Mouse (Mus musculus) liver, postnatal 0 days (tissue): ENCODE data around the gene Zswim3. TPM values are rescaled to one million over a fixed set of nuclear protein-coding genes. Genes with fewer than 3 reads are reported as not detected.

ENCODE experiments used
- ATAC-seq: fragments of 200-750 bp; cut with Nextera tagmentation; 2 replicates; pipeline ENCODE4 v1.8.0; 2017; ENCODE audit warnings: mild to moderate bottlenecking, moderate library complexity
- DNase-seq: peaks from one replicate; pipeline ENCODE4 v3.0.0-alpha.2; 2016
- H3K27ac ChIP-seq: fragments of 300-500 bp; sonication (generic); 2 replicates; pipeline ENCODE4 v1.5.1; 2014; ENCODE audit warnings: antibody characterized with exemption, moderate library complexity, mild to moderate bottlenecking, low read depth
- H3K27me3 ChIP-seq: fragments of 300-500 bp; sonication (generic); 2 replicates; pipeline ENCODE4 v1.6.1; 2014; ENCODE audit warnings: low read length, control low read depth, mixed read lengths; ENCODE audit not compliant: insufficient read depth
- H3K36me3 ChIP-seq: fragments of 300-500 bp; sonication (generic); replicated peaks from 2 replicates; pipeline ENCODE4 v1.6.1; 2014; ENCODE audit warnings: mild to moderate bottlenecking, control low read depth, low read length, moderate library complexity, mixed read lengths; ENCODE audit not compliant: insufficient read depth
- H3K4me1 ChIP-seq: fragments of 300-500 bp; sonication (generic); 2 replicates; pipeline ENCODE4 v1.6.1; 2014; ENCODE audit warnings: antibody characterized with exemption, mild to moderate bottlenecking, control low read depth; ENCODE audit not compliant: insufficient read depth
- H3K4me2 ChIP-seq: fragments of 300-500 bp; sonication (generic); 2 replicates; pipeline ENCODE4 v1.6.1; 2014; ENCODE audit warnings: low read depth, mild to moderate bottlenecking, low read length, moderate library complexity, mixed read lengths
- H3K4me3 ChIP-seq: fragments of 300-500 bp; sonication (generic); 2 replicates; pipeline ENCODE4 v1.5.1; 2014; ENCODE audit warnings: low read depth, low read length
- H3K9ac ChIP-seq: fragments of 300-500 bp; sonication (generic); replicated peaks from 2 replicates; pipeline ENCODE4 v1.6.1; 2014; ENCODE audit warnings: mild to moderate bottlenecking, moderate library complexity
- H3K9me3 ChIP-seq: fragments of 300-500 bp; sonication (generic); 2 replicates; pipeline ENCODE4 v1.6.1; 2016; ENCODE audit warnings: mild to moderate bottlenecking, control low read depth, low read length, mixed read lengths
- CTCF ChIP-seq: sonication (generic); IDR thresholded peaks from 2 replicates; pipeline ENCODE4 v1.5.1; 2016; ENCODE audit warnings: antibody characterized with exemption, low read depth
- EP300 ChIP-seq: IDR thresholded peaks from 2 replicates; pipeline ENCODE4 v1.6.1; 2016; ENCODE audit warnings: antibody characterized with exemption, low read depth, mild to moderate bottlenecking
- WGBS: fragments of 180-500 bp; shearing (Covaris S2); extraction: QIAGEN DNeasy Blood & Tissue Kit; methylation state at CpG from one replicate; pipeline ENCODE4 v1.1.7; 2014; ENCODE audit not compliant: insufficient replicate concordance; 5-methylcytosine and 5-hydroxymethylcytosine counted together
- polyA plus RNA-seq: library from polyadenylated mRNA; unstranded; fragments of >200 nt; fragmentation: Nextera tagmentation; extraction: Ambion mirVana; gene quantifications from 2 replicates; pipeline ENCODE4 v1.2.1, GENCODE M21; 2015

Zswim3 gene
- polyA plus RNA-seq = 2.0 and 2.2 TPM in 2 replicates

DNA sequence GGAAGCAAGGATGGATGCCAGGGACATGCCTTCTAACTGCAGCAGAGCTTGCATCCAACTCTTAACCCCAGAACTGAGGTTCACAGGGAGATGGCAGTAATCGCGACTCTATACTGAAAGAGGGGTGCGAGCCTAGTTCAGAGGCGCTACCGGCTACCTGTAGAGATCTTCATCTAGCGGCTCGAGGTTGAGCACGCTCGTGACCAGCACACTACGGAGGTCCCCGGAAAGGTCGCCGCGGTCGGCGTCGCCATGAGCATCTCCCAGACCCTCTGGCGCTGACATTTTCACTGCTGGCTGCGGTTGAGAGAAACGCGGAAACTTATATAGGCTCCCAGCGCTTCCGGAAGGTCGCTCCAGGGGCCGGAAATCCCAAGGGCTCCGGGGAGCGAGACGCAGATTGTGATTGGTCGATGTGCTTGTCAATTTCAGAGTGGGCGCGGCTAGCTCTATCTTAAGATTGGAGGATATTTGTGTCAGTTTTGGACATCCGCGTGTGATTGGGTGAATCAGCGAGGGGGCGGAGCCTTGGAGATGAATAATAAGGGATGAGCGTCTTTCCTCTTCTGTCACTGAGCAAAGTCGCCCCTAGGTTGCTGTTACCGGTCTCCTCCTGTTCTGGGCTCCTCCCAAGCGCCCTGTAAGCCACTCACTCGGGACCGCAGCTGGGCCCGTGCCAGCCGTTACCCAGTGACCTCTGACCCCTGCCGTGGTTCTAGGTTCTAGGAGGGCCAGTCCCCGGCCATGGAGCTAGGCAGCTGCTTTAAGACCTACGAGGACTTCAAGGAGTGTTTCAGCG is at the start of gene Zswim3, which contains the start of gene Acot8:
TSS of gene Zswim3 (plus strand) at position 566 of the 799 bp plus-strand sequence.
TSS of gene Acot8 (minus strand) at position 350 of the 799 bp plus-strand sequence.
- Histone ChIP-seq H3K36me3 (peaks cover 18% of the 10 kb centered on the region), H3K27me3 (no peaks in the 10 kb centered on the region), H3K4me3 (peak within 1 kb of the TSS; percentile 85), H3K9me3 (no peaks in the 10 kb centered on the region), H3K4me1 (peaks cover 29% of the 10 kb centered on the region), H3K27ac (peak within 1 kb of the TSS; percentile 93), H3K4me2 (peak within 1 kb of the TSS; percentile 83), H3K9ac (peak within 1 kb of the TSS; percentile 82)
- peak; percentile 98 for DNase-seq
- TF ChIP-seq EP300 = peak; percentile 86
- no peak for TF ChIP-seq CTCF
- WGBS = under 1% methylated on average over 47 of the region's 47 CpGs
- ATAC-seq = peak; percentile 96

DNA sequence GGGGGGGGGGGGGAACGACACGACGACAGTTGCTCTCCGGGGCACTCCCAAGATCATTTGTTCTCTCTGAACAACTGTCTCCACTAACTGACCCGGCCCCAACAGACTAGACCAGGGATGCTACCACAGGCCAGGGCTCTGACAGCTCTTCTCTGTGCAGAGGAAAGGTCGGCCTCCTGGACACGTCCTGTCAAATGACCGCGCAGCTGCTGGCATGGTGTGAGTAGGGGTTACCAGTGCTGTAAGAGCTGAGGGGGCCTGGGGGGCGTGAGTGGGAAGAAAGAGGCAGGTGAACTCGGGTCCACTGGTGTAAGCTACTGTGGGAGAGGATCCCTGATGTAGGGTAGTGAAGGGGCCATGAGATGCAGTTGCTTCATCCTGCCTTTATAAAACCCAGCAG is 47.1 kb upstream of the Zswim3 start:
- Histone ChIP-seq H3K36me3 (peaks cover 91% of the 10 kb centered on the region), H3K27me3 (no peaks in the 10 kb centered on the region), H3K9me3 (no peaks in the 10 kb centered on the region), H3K4me2 (no peak overlapping the region), H3K4me3 (no peak overlapping the region), H3K27ac (peak overlapping the region; percentile 73), H3K4me1 (peaks cover 42% of the 10 kb centered on the region), H3K9ac (peak overlapping the region; percentile 46; the same call in 1 of the 2 replicates)
- ATAC-seq = no peak
- WGBS = 88% methylated on average over 8 of the region's 11 CpGs
- DNase-seq = no peak
- TF ChIP-seq EP300 (no peak), CTCF (no peak)

DNA sequence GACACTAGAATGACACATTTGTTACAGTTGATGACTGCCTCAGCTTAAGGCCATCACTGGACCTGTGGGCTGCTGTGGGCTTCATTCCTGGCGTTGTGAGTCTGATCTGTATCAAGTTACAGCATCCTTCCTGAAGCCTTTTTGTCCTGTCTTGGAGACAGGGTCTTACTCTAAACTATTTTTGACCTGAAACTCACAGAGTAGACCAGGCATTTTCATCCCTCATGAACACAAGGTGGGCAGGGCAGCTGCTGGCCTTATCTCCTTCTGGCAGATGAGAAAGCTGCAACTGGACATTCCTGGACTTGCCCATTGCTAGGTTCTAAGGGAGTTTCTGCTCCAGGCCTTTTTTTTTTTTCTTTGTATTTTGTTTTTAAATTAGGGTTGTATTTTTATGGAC is 46.2 kb upstream of the Zswim3 start:
- 53% methylated on average over 1 of the region's 1 CpGs for WGBS
- H3K36me3 ChIP-seq = peaks cover 90% of the 10 kb centered on the region

DNA sequence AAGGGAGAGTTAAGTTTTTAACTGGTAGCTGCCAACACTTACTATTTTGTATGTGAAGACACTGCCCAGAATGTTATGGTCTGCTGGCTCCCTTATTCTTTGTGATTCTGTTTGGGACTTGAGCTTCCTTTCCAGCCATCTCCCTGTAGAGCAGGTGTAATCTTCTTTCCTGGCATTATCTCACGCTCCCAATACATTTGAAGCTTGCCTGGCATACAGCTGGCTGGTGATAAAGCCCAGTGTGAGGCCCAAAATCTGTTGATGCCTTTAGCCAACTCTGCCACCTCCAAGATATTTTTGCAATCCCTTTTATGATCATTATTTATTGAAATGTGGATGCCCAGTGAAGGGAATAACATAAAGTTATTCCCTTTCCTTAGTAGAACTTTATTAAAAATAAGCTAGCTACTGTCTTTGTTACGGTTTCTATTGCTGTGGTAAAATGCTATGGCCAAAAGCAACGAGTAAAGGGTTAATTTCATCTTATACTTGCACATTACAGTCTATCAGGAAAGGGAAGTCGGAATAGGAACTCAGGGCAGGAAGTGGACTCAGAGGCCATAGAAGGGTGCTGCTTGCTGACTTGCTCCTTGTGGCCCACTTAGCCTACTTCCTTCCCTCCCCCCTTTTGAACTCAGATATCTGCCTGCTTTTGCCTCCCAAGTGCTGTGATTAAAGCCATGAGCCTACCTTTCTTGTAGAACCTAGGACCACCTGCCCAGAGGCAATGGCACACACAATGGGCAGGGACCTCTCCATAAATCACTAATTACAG is 44.7 kb upstream of the Zswim3 start:
- DNase-seq (peak; percentile 58), ATAC-seq (peak; percentile 73)
- no peak overlapping the region for H3K4me3 ChIP-seq
- peaks cover 47% of the 10 kb centered on the region for H3K4me1 ChIP-seq
- peak overlapping the region; percentile 0; the same call in 1 of the 2 replicates for H3K9ac ChIP-seq
- TF ChIP-seq EP300 (peak; percentile 99), CTCF (no peak)
- 56% methylated on average over 4 of the region's 4 CpGs for WGBS
- no peaks in the 10 kb centered on the region for H3K9me3 ChIP-seq
- peaks cover 80% of the 10 kb centered on the region for H3K36me3 ChIP-seq
- H3K4me2 ChIP-seq = peak overlapping the region; percentile 1
- peak overlapping the region; percentile 73 for H3K27ac ChIP-seq
- H3K27me3 ChIP-seq = no peaks in the 10 kb centered on the region

More for the DNA sequence above, 46.2 kb upstream of the Zswim3 start:
- no peak overlapping the region for H3K4me3 ChIP-seq
- ATAC-seq (peak; percentile 52), DNase-seq (no peak)
- no peaks in the 10 kb centered on the region for H3K9me3 ChIP-seq
- peak overlapping the region; percentile 73 for H3K27ac ChIP-seq
- peaks cover 47% of the 10 kb centered on the region for H3K4me1 ChIP-seq
- H3K4me2 ChIP-seq = 0 out of 2 replicates have a peak overlapping the region, but pooled peaks have one; percentile 20
- H3K9ac ChIP-seq = peak overlapping the region; percentile 46
- no peak for TF ChIP-seq CTCF
- TF ChIP-seq EP300 = peak; percentile 94
- no peaks in the 10 kb centered on the region for H3K27me3 ChIP-seq

DNA sequence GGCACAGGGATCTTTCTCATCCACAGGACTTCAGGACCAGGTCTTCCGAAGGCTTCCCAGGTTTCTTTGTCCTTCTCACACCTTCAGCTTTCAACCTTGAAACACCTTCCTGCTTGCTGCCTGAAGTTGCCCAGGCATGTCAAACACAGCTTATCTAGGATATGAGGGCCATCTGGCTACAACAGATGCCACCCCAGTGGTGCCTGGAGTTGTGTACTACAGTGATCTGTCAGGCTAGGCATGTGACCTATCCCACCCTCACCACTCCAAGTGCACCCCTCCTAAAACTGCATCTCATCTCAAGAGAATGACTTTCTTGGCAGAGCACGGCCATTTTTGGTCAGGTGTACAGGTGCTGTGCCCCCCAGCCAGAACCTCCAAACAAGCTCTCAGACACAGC is 43.4 kb upstream of the Zswim3 start:
- DNase-seq (peak; percentile 60), ATAC-seq (peak; percentile 91)
- TF ChIP-seq EP300 = peak; percentile 96
- no peak for TF ChIP-seq CTCF
- Histone ChIP-seq H3K36me3 (peaks cover 80% of the 10 kb centered on the region), H3K27me3 (no peaks in the 10 kb centered on the region), H3K4me2 (no peak overlapping the region), H3K4me3 (no peak overlapping the region), H3K4me1 (peaks cover 47% of the 10 kb centered on the region), H3K27ac (peak overlapping the region; percentile 73), H3K9me3 (no peaks in the 10 kb centered on the region), H3K9ac (peak overlapping the region; percentile 55)
- WGBS = 67% methylated on average over 2 of the region's 2 CpGs

DNA sequence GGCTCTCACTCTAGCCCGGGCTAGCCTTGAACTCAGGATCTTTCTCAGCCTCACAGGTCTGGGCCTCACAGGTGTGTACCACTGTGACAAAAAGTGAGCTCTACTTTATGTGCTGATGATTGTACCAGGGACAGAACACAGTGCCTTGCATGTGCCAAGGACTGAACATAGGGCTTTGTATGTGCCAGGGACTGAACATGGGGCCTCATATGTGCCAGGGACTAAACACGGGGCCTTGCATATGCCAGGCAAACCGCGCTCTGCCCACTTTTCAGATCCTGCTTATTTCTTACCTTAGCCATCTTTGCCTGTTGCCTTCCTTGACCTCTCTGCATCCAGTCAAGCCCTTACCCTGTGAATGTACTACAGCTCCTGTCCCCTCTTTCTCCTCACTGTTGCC is 42.9 kb upstream of the Zswim3 start:
- ATAC-seq (peak; percentile 1; the same call in 1 of the 2 replicates), DNase-seq (no peak)
- Histone ChIP-seq H3K4me3 (no peak overlapping the region), H3K27ac (peak overlapping the region; percentile 73), H3K9ac (peak overlapping the region; percentile 55), H3K4me2 (no peak overlapping the region), H3K9me3 (no peaks in the 10 kb centered on the region), H3K36me3 (peaks cover 80% of the 10 kb centered on the region), H3K4me1 (peaks cover 47% of the 10 kb centered on the region), H3K27me3 (no peaks in the 10 kb centered on the region)
- 88% methylated on average over 4 of the region's 4 CpGs for WGBS
- no peak for TF ChIP-seq EP300
